Mouse (Mus musculus) forebrain, embryonic 13.5 days (tissue): ENCODE measurements around the gene Myh4. TPM values are rescaled to one million over a fixed set of nuclear protein-coding genes. Genes with fewer than 3 reads are reported as not detected.

Source experiments
- ATAC-seq: fragments of 200-750 bp; cut with Nextera tagmentation; 2 replicates; pipeline ENCODE4 v1.8.0; 2017
- H3K27ac ChIP-seq: fragments of 300-500 bp; sonication (generic); 2 replicates; pipeline ENCODE4 v1.5.1; 2015; ENCODE audit warnings: inconsistent platforms, mild to moderate bottlenecking, moderate library complexity
- H3K27me3 ChIP-seq: fragments of 300-500 bp; sonication (generic); 2 replicates; pipeline ENCODE4 v1.6.1; 2015; ENCODE audit warnings: mild to moderate bottlenecking, inconsistent platforms
- H3K36me3 ChIP-seq: fragments of 300-500 bp; sonication (generic); 2 replicates; pipeline ENCODE4 v1.6.1; 2015; ENCODE audit warnings: mild to moderate bottlenecking, inconsistent platforms; ENCODE audit not compliant: poor library complexity, severe bottlenecking
- H3K4me1 ChIP-seq: fragments of 300-500 bp; sonication (generic); 2 replicates; pipeline ENCODE4 v1.6.1; 2015; ENCODE audit warnings: inconsistent platforms
- H3K4me2 ChIP-seq: fragments of 300-500 bp; sonication (generic); 2 replicates; pipeline ENCODE4 v1.6.1; 2015; ENCODE audit warnings: inconsistent platforms, mild to moderate bottlenecking, moderate library complexity
- H3K4me3 ChIP-seq: fragments of 300-500 bp; sonication (generic); 2 replicates; pipeline ENCODE4 v1.5.1; 2015; ENCODE audit warnings: mild to moderate bottlenecking, inconsistent platforms
- H3K9ac ChIP-seq: fragments of 300-500 bp; sonication (generic); 2 replicates; pipeline ENCODE4 v1.6.1; 2015; ENCODE audit warnings: mild to moderate bottlenecking, inconsistent platforms
- H3K9me3 ChIP-seq: fragments of 300-500 bp; sonication (generic); replicated peaks from 2 replicates; pipeline ENCODE4 v1.6.1; 2016; ENCODE audit warnings: inconsistent platforms
- WGBS: fragments of 180-500 bp; shearing (Covaris S2); methylation state at CpG from one replicate; pipeline ENCODE4 v1.1.7; 2015; 5-methylcytosine and 5-hydroxymethylcytosine counted together
- polyA plus RNA-seq: library from polyadenylated mRNA; unstranded; fragments of >200 nt; fragmentation: Nextera tagmentation; extraction: Ambion mirVana; gene quantifications from 2 replicates; pipeline ENCODE4 v1.2.1, GENCODE M21; 2015

Myh4 gene
- polyA plus RNA-seq = not detected in 2 replicates

- Histone ChIP-seq H3K27ac (no peak within 1 kb of the TSS), H3K9me3 (no peaks in the 10 kb centered on the region), H3K4me1 (no peaks in the 10 kb centered on the region), H3K4me2 (no peak within 1 kb of the TSS), H3K9ac (no peak within 1 kb of the TSS), H3K27me3 (no peaks in the 10 kb centered on the region), H3K4me3 (no peak within 1 kb of the TSS), H3K36me3 (no peaks in the 10 kb centered on the region)
- ATAC-seq = no peak
- WGBS = 72% methylated on average over 5 of the region's 5 CpGs
These were observed at the start of gene Myh4 for GRCm38 (mm10) chr11:67237481-67238079. TSS of gene Myh4 (plus strand) at chr11:67238029.

GRCm38 (mm10) chr11:67190316-67190715, 47.5 kb upstream of the Myh4 start:
- Histone ChIP-seq H3K9ac (no peak overlapping the region), H3K27ac (no peak overlapping the region), H3K27me3 (no peaks in the 10 kb centered on the region), H3K36me3 (no peaks in the 10 kb centered on the region), H3K4me3 (no peak overlapping the region), H3K4me1 (no peaks in the 10 kb centered on the region), H3K9me3 (no peaks in the 10 kb centered on the region), H3K4me2 (no peak overlapping the region)
- WGBS = 87% methylated on average over 10 of the region's 10 CpGs
- ATAC-seq = no peak

- Histone ChIP-seq H3K4me2 (no peak overlapping the region), H3K36me3 (no peaks in the 10 kb centered on the region), H3K9ac (no peak overlapping the region), H3K4me1 (no peaks in the 10 kb centered on the region), H3K4me3 (no peak overlapping the region), H3K27me3 (no peaks in the 10 kb centered on the region), H3K27ac (no peak overlapping the region), H3K9me3 (no peaks in the 10 kb centered on the region)
- WGBS = 90% methylated on average over 2 of the region's 2 CpGs
- no peak for ATAC-seq
These were observed 47.0 kb upstream of the Myh4 start for GRCm38 (mm10) chr11:67190814-67191213.

- Histone ChIP-seq H3K4me1 (no peaks in the 10 kb centered on the region), H3K4me2 (no peak overlapping the region), H3K9ac (no peak overlapping the region), H3K27ac (no peak overlapping the region), H3K36me3 (no peaks in the 10 kb centered on the region), H3K4me3 (no peak overlapping the region), H3K9me3 (no peaks in the 10 kb centered on the region), H3K27me3 (no peaks in the 10 kb centered on the region)
- WGBS = 90% methylated on average over 14 of the region's 14 CpGs
- no peak for ATAC-seq
These were observed 46.3 kb upstream of the Myh4 start for GRCm38 (mm10) chr11:67191496-67191895.

GRCm38 (mm10) chr11:67199321-67199720, 38.5 kb upstream of the Myh4 start:
- 34% methylated on average over 1 of the region's 1 CpGs for WGBS
- no peaks in the 10 kb centered on the region for H3K36me3 ChIP-seq

GRCm38 (mm10) chr11:67199752-67200151, 38.1 kb upstream of the Myh4 start, which contains the start of gene Myh1:
TSS of gene Myh1 (plus strand) at chr11:67200052.
- WGBS = 78% methylated on average over 4 of the region's 4 CpGs
- no peaks in the 10 kb centered on the region for H3K36me3 ChIP-seq

More at GRCm38 (mm10) chr11:67199321-67199720, 38.5 kb upstream of the Myh4 start:
- Histone ChIP-seq H3K4me3 (no peak overlapping the region), H3K9ac (no peak overlapping the region), H3K27ac (no peak overlapping the region), H3K4me1 (no peaks in the 10 kb centered on the region), H3K27me3 (no peaks in the 10 kb centered on the region), H3K9me3 (no peaks in the 10 kb centered on the region), H3K4me2 (no peak overlapping the region)
- ATAC-seq = no peak

GRCm38 (mm10) chr11:67204766-67205165, 33.1 kb upstream of the Myh4 start:
- Histone ChIP-seq H3K4me1 (no peaks in the 10 kb centered on the region), H3K4me2 (no peak overlapping the region), H3K36me3 (no peaks in the 10 kb centered on the region), H3K9ac (no peak overlapping the region), H3K9me3 (no peaks in the 10 kb centered on the region), H3K27me3 (no peaks in the 10 kb centered on the region), H3K27ac (no peak overlapping the region), H3K4me3 (no peak overlapping the region)
- WGBS = 77% methylated on average over 3 of the region's 3 CpGs
- ATAC-seq = no peak

More at GRCm38 (mm10) chr11:67199752-67200151, 38.1 kb upstream of the Myh4 start, which contains the start of gene Myh1:
- no peak within 1 kb of the TSS for H3K27ac ChIP-seq
- H3K27me3 ChIP-seq = no peaks in the 10 kb centered on the region
- no peak within 1 kb of the TSS for H3K4me2 ChIP-seq
- ATAC-seq = no peak
- no peaks in the 10 kb centered on the region for H3K4me1 ChIP-seq
- no peak within 1 kb of the TSS for H3K4me3 ChIP-seq
- no peaks in the 10 kb centered on the region for H3K9me3 ChIP-seq
- no peak within 1 kb of the TSS for H3K9ac ChIP-seq

GRCm38 (mm10) chr11:67221803-67222202, 16.0 kb upstream of the Myh4 start:
- H3K4me1 ChIP-seq = no peaks in the 10 kb centered on the region
- WGBS = 94% methylated on average over 8 of the region's 8 CpGs
- no peak for ATAC-seq
- H3K4me3 ChIP-seq = no peak overlapping the region
- no peak overlapping the region for H3K27ac ChIP-seq
- no peaks in the 10 kb centered on the region for H3K36me3 ChIP-seq
- no peaks in the 10 kb centered on the region for H3K9me3 ChIP-seq
- H3K27me3 ChIP-seq = no peaks in the 10 kb centered on the region
- H3K9ac ChIP-seq = no peak overlapping the region
- no peak overlapping the region for H3K4me2 ChIP-seq

GRCm38 (mm10) chr11:67224466-67224865, 13.4 kb upstream of the Myh4 start:
- Histone ChIP-seq H3K27ac (no peak overlapping the region), H3K27me3 (no peaks in the 10 kb centered on the region), H3K4me3 (no peak overlapping the region), H3K9me3 (no peaks in the 10 kb centered on the region), H3K9ac (no peak overlapping the region), H3K4me1 (no peaks in the 10 kb centered on the region), H3K4me2 (no peak overlapping the region), H3K36me3 (no peaks in the 10 kb centered on the region)
- 85% methylated on average over 3 of the region's 3 CpGs for WGBS
- ATAC-seq = no peak

- WGBS = 92% methylated on average over 3 of the region's 3 CpGs
- no peaks in the 10 kb centered on the region for H3K4me1 ChIP-seq
- no peaks in the 10 kb centered on the region for H3K27me3 ChIP-seq
- H3K4me3 ChIP-seq = no peak overlapping the region
- no peaks in the 10 kb centered on the region for H3K9me3 ChIP-seq
- no peak overlapping the region for H3K9ac ChIP-seq
- no peaks in the 10 kb centered on the region for H3K36me3 ChIP-seq
- no peak overlapping the region for H3K27ac ChIP-seq
- no peak overlapping the region for H3K4me2 ChIP-seq
- no peak for ATAC-seq
These were observed 9.1 kb upstream of the Myh4 start for GRCm38 (mm10) chr11:67228731-67229130.

GRCm38 (mm10) chr11:67229166-67229565, 8.7 kb upstream of the Myh4 start:
- H3K27me3 ChIP-seq = no peaks in the 10 kb centered on the region
- no peaks in the 10 kb centered on the region for H3K4me1 ChIP-seq
- H3K27ac ChIP-seq = no peak overlapping the region
- ATAC-seq = no peak
- H3K4me2 ChIP-seq = no peak overlapping the region
- H3K9ac ChIP-seq = no peak overlapping the region
- H3K4me3 ChIP-seq = no peak overlapping the region
- H3K9me3 ChIP-seq = no peaks in the 10 kb centered on the region
- no peaks in the 10 kb centered on the region for H3K36me3 ChIP-seq
- 91% methylated on average over 5 of the region's 5 CpGs for WGBS

- no peak overlapping the region for H3K27ac ChIP-seq
- H3K9me3 ChIP-seq = no peaks in the 10 kb centered on the region
- 87% methylated on average over 2 of the region's 2 CpGs for WGBS
- H3K4me3 ChIP-seq = no peak overlapping the region
- ATAC-seq = no peak
- H3K4me1 ChIP-seq = no peaks in the 10 kb centered on the region
- H3K36me3 ChIP-seq = no peaks in the 10 kb centered on the region
- no peak overlapping the region for H3K9ac ChIP-seq
- H3K4me2 ChIP-seq = no peak overlapping the region
- no peaks in the 10 kb centered on the region for H3K27me3 ChIP-seq
These were observed 7.9 kb upstream of the Myh4 start for GRCm38 (mm10) chr11:67229946-67230345.
